Mouse (Mus musculus) stomach, embryonic 15.5 days (tissue): ENCODE measurements around the gene Fam78a. TPM values are rescaled to one million over a fixed set of nuclear protein-coding genes. Genes with fewer than 3 reads are reported as not detected.
"Not testable (repeated sequence)": the region's sequence is repeated elsewhere in the genome, so short reads cannot be mapped to it uniquely, and the experiment has no call there.

Source experiments
- ATAC-seq: fragments of 200-750 bp; cut with Nextera tagmentation; 2 replicates; pipeline ENCODE4 v1.8.0; 2017; ENCODE audit warnings: low read depth, moderate number of reproducible peaks, moderate TSS enrichment; ENCODE audit not compliant: insufficient read depth, low FRiP score
- H3K27ac ChIP-seq: fragments of 300-500 bp; sonication (generic); 2 replicates; pipeline ENCODE4 v1.5.1; 2015; ENCODE audit warnings: mild to moderate bottlenecking, inconsistent platforms
- H3K27me3 ChIP-seq: fragments of 300-500 bp; sonication (generic); replicated peaks from 2 replicates; pipeline ENCODE4 v1.6.1; 2015; ENCODE audit warnings: inconsistent platforms
- H3K36me3 ChIP-seq: fragments of 300-500 bp; sonication (generic); 2 replicates; pipeline ENCODE4 v1.6.1; 2015; ENCODE audit warnings: inconsistent platforms
- H3K4me1 ChIP-seq: fragments of 300-500 bp; sonication (generic); 2 replicates; pipeline ENCODE4 v1.6.1; 2015; ENCODE audit warnings: inconsistent platforms
- H3K4me2 ChIP-seq: fragments of 300-500 bp; sonication (generic); 2 replicates; pipeline ENCODE4 v1.6.1; 2015; ENCODE audit warnings: mild to moderate bottlenecking, inconsistent platforms
- H3K4me3 ChIP-seq: fragments of 300-500 bp; sonication (generic); replicated peaks from 2 replicates; pipeline ENCODE4 v1.5.1; 2015; ENCODE audit warnings: inconsistent platforms
- H3K9ac ChIP-seq: fragments of 300-500 bp; sonication (generic); 2 replicates; pipeline ENCODE4 v1.6.1; 2015; ENCODE audit warnings: inconsistent platforms
- H3K9me3 ChIP-seq: fragments of 300-500 bp; sonication (generic); 2 replicates; pipeline ENCODE4 v1.6.1; 2016; ENCODE audit warnings: inconsistent platforms
- WGBS: fragments of 180-500 bp; shearing (Covaris S2); methylation state at CpG from one replicate; pipeline ENCODE4 v1.1.7; 2015; 5-methylcytosine and 5-hydroxymethylcytosine counted together
- polyA plus RNA-seq: library from polyadenylated mRNA; unstranded; fragments of >200 nt; fragmentation: Nextera tagmentation; extraction: Ambion mirVana; gene quantifications from 2 replicates; pipeline ENCODE4 v1.2.1, GENCODE M21; 2015

Fam78a gene
- polyA plus RNA-seq, 1 experiment from 2014 or later, result 2.2 TPM

- H3K9ac ChIP-seq, result no peak overlapping the region
- no peaks in the 10 kb centered on the region for H3K4me1 ChIP-seq
- H3K36me3 ChIP-seq, result peaks cover 21% of the 10 kb centered on the region
- no peak overlapping the region for H3K4me3 ChIP-seq
- no peak for ATAC-seq
- WGBS, result 88% methylated on average over 7 of the region's 7 CpGs
- H3K27me3 ChIP-seq, result no peaks in the 10 kb centered on the region
- no peak overlapping the region for H3K27ac ChIP-seq
- no peak overlapping the region for H3K4me2 ChIP-seq
- no peaks in the 10 kb centered on the region for H3K9me3 ChIP-seq
These were observed 32.2 kb downstream of the Fam78a start for GRCm38 (mm10) chr2:32052418-32052817.

- H3K36me3 ChIP-seq, result peaks cover 23% of the 10 kb centered on the region
- 86% methylated on average over 8 of the region's 8 CpGs for WGBS
These were observed 32.9 kb downstream of the Fam78a start for GRCm38 (mm10) chr2:32051791-32052190.

GRCm38 (mm10) chr2:32047323-32047722 lies 37.3 kb downstream of the Fam78a start:
- Histone ChIP-seq H3K4me1 (no peaks in the 10 kb centered on the region), H3K9me3 (no peaks in the 10 kb centered on the region), H3K36me3 (peaks cover 40% of the 10 kb centered on the region), H3K27ac (no peak overlapping the region), H3K4me2 (no peak overlapping the region), H3K27me3 (no peaks in the 10 kb centered on the region), H3K9ac (no peak overlapping the region), H3K4me3 (no peak overlapping the region)
- 85% methylated on average over 10 of the region's 10 CpGs for WGBS
- ATAC-seq, result no peak

More at GRCm38 (mm10) chr2:32051791-32052190, 32.9 kb downstream of the Fam78a start:
- Histone ChIP-seq H3K4me2 (no peak overlapping the region), H3K27ac (no peak overlapping the region), H3K4me1 (no peaks in the 10 kb centered on the region), H3K4me3 (no peak overlapping the region), H3K9ac (no peak overlapping the region), H3K27me3 (no peaks in the 10 kb centered on the region), H3K9me3 (no peaks in the 10 kb centered on the region)
- ATAC-seq, result no peak

GRCm38 (mm10) chr2:32046009-32046408 lies 38.6 kb downstream of the Fam78a start:
- Histone ChIP-seq H3K27me3 (no peaks in the 10 kb centered on the region), H3K36me3 (peaks cover 41% of the 10 kb centered on the region), H3K27ac (no peak overlapping the region), H3K9me3 (no peaks in the 10 kb centered on the region), H3K4me2 (no peak overlapping the region), H3K9ac (no peak overlapping the region), H3K4me1 (no peaks in the 10 kb centered on the region), H3K4me3 (no peak overlapping the region)
- no peak for ATAC-seq
- WGBS, result 91% methylated on average over 10 of the region's 10 CpGs

GRCm38 (mm10) chr2:32045375-32045774 lies 39.3 kb downstream of the Fam78a start:
- H3K27me3 ChIP-seq, result no peaks in the 10 kb centered on the region
- H3K36me3 ChIP-seq, result peaks cover 42% of the 10 kb centered on the region
- H3K9me3 ChIP-seq, result no peaks in the 10 kb centered on the region
- no peak for ATAC-seq
- no peak overlapping the region for H3K4me3 ChIP-seq
- no peak overlapping the region for H3K9ac ChIP-seq
- H3K4me2 ChIP-seq, result no peak overlapping the region
- H3K27ac ChIP-seq, result no peak overlapping the region
- no peaks in the 10 kb centered on the region for H3K4me1 ChIP-seq
- WGBS, result 82% methylated on average over 6 of the region's 6 CpGs

GRCm38 (mm10) chr2:32043836-32044235 lies 40.8 kb downstream of the Fam78a start:
- Histone ChIP-seq H3K9me3 (no peaks in the 10 kb centered on the region), H3K9ac (no peak overlapping the region), H3K4me2 (no peak overlapping the region), H3K4me3 (no peak overlapping the region), H3K36me3 (peaks cover 51% of the 10 kb centered on the region), H3K27me3 (no peaks in the 10 kb centered on the region), H3K27ac (no peak overlapping the region), H3K4me1 (no peaks in the 10 kb centered on the region)
- WGBS, result 76% methylated on average over 5 of the region's 5 CpGs
- no peak for ATAC-seq

GRCm38 (mm10) chr2:32041087-32041486 lies 43.6 kb downstream of the Fam78a start:
- no peak overlapping the region for H3K4me2 ChIP-seq
- no peaks in the 10 kb centered on the region for H3K9me3 ChIP-seq
- no peaks in the 10 kb centered on the region for H3K27me3 ChIP-seq
- no peak for ATAC-seq
- H3K27ac ChIP-seq, result no peak overlapping the region
- no peaks in the 10 kb centered on the region for H3K4me1 ChIP-seq
- no peak overlapping the region for H3K9ac ChIP-seq
- WGBS, result 86% methylated on average over 2 of the region's 2 CpGs
- peaks cover 49% of the 10 kb centered on the region for H3K36me3 ChIP-seq
- H3K4me3 ChIP-seq, result no peak overlapping the region

- WGBS, result 89% methylated on average over 9 of the region's 9 CpGs
- peaks cover 44% of the 10 kb centered on the region for H3K36me3 ChIP-seq
- ATAC-seq, H3K9ac ChIP-seq, H3K27me3 ChIP-seq, H3K4me1 ChIP-seq, H3K9me3 ChIP-seq, H3K4me3 ChIP-seq, H3K4me2 ChIP-seq, H3K27ac ChIP-seq: not testable (repeated sequence)
These were observed 44.0 kb downstream of the Fam78a start for GRCm38 (mm10) chr2:32040646-32041045.

GRCm38 (mm10) chr2:32038661-32039081 lies 46.0 kb downstream of the Fam78a start:
- ATAC-seq, result no peak
- Histone ChIP-seq H3K36me3 (peaks cover 56% of the 10 kb centered on the region), H3K27me3 (no peaks in the 10 kb centered on the region), H3K4me1 (no peaks in the 10 kb centered on the region), H3K4me3 (no peak overlapping the region), H3K27ac (no peak overlapping the region), H3K4me2 (no peak overlapping the region), H3K9ac (no peak overlapping the region), H3K9me3 (no peaks in the 10 kb centered on the region)
- 89% methylated on average over 8 of the region's 8 CpGs for WGBS

GRCm38 (mm10) chr2:32037279-32037858 lies 47.3 kb downstream of the Fam78a start:
- Histone ChIP-seq H3K4me1 (no peaks in the 10 kb centered on the region), H3K4me2 (no peak overlapping the region), H3K9ac (no peak overlapping the region), H3K4me3 (no peak overlapping the region), H3K36me3 (peaks cover 58% of the 10 kb centered on the region), H3K27me3 (no peaks in the 10 kb centered on the region), H3K27ac (no peak overlapping the region), H3K9me3 (no peaks in the 10 kb centered on the region)
- ATAC-seq, result no peak
- 57% methylated on average over 6 of the region's 6 CpGs for WGBS

- Histone ChIP-seq H3K9ac (no peak overlapping the region), H3K36me3 (peaks cover 57% of the 10 kb centered on the region), H3K4me3 (no peak overlapping the region), H3K27me3 (no peaks in the 10 kb centered on the region), H3K27ac (no peak overlapping the region), H3K4me1 (no peaks in the 10 kb centered on the region), H3K4me2 (no peak overlapping the region), H3K9me3 (no peaks in the 10 kb centered on the region)
- 98% methylated on average over 6 of the region's 6 CpGs for WGBS
- ATAC-seq, result no peak
These were observed 50.5 kb downstream of the Fam78a start for GRCm38 (mm10) chr2:32034206-32034605.

- 86% methylated on average over 6 of the region's 6 CpGs for WGBS
- ATAC-seq, result no peak
- no peak overlapping the region for H3K4me2 ChIP-seq
These were observed 51.2 kb downstream of the Fam78a start for GRCm38 (mm10) chr2:32033436-32033835.

GRCm38 (mm10) chr2:32029636-32030035 lies 55.0 kb downstream of the Fam78a start:
- Histone ChIP-seq H3K36me3 (peaks cover 48% of the 10 kb centered on the region), H3K4me3 (no peak overlapping the region), H3K9ac (no peak overlapping the region), H3K27me3 (no peaks in the 10 kb centered on the region), H3K4me1 (no peaks in the 10 kb centered on the region), H3K4me2 (no peak overlapping the region), H3K9me3 (no peaks in the 10 kb centered on the region), H3K27ac (no peak overlapping the region)
- WGBS, result 72% methylated on average over 3 of the region's 3 CpGs
- ATAC-seq, result no peak

More at GRCm38 (mm10) chr2:32033436-32033835, 51.2 kb downstream of the Fam78a start:
- H3K4me1 ChIP-seq, result no peaks in the 10 kb centered on the region
- H3K27ac ChIP-seq, result no peak overlapping the region
- H3K9ac ChIP-seq, result no peak overlapping the region
- no peaks in the 10 kb centered on the region for H3K27me3 ChIP-seq
- H3K4me3 ChIP-seq, result no peak overlapping the region
- no peaks in the 10 kb centered on the region for H3K9me3 ChIP-seq
- peaks cover 50% of the 10 kb centered on the region for H3K36me3 ChIP-seq
